Mouse (Mus musculus): ENCODE results near the gene Senp3. TPM values are rescaled to one million over a fixed set of nuclear protein-coding genes. Genes with fewer than 3 reads are reported as not detected.
"Not testable (repeated sequence)": the region's sequence is repeated elsewhere in the genome, so short reads cannot be mapped to it uniquely, and the experiment has no call there.

Senp3 gene
- polyA plus RNA-seq, 1 experiment from 2014 or later, result 136 TPM

GRCm38 (mm10) chr11:69624339-69624738, 57.5 kb downstream of the Senp3 start:
- H3K4me3 ChIP-seq; H3K9me3 ChIP-seq; DNase-seq (ENCODE audit: low spot score); H3K27ac ChIP-seq (replicated peaks); H3K36me3 ChIP-seq (replicated peaks); H3K27me3 ChIP-seq (replicated peaks; ENCODE audit: low read depth, poor library complexity, severe bottlenecking): not testable (repeated sequence)
- WGBS, result 84% methylated on average over 2 of the region's 2 CpGs
- peaks cover 18% of the 10 kb centered on the region for H3K4me1 ChIP-seq

MicroRNA genes within 50 kb of the gene (microRNA counts, 519-probe panel; counts per million panel counts)
- 188 counts per million, percentile 57 among the panel's probes with 10 or more counts for microRNA mmu-miR-1934
- microRNA mmu-miR-467f, result 3,508 counts per million, percentile 72 among the panel's probes with 10 or more counts

Small RNA genes lying within 50 kb of the gene (microRNA-seq; reads per million reads assigned to microRNA genes)
- gene Mir1934 (4.3 reads per million, percentile 10 among the genes with 10 or more reads in this experiment), gene Mir467f (not detected)

Other genes with a start within 250 kb of the Senp3 start
- 1.3 and 1.4 TPM in 2 replicates for gene Dnah2, start 133.0 kb downstream of the Senp3 start, polyA plus RNA-seq (2016; fragmentation: Nextera tagmentation; extraction: Ambion mirVana)
- gene Efnb3, start 121.9 kb downstream of the Senp3 start, polyA plus RNA-seq (2016; fragmentation: Nextera tagmentation; extraction: Ambion mirVana), result 29.5 and 29.8 TPM in 2 replicates
- 41.6 and 43.5 TPM in 2 replicates for gene Wrap53, start 101.8 kb downstream of the Senp3 start, polyA plus RNA-seq (2016; fragmentation: Nextera tagmentation; extraction: Ambion mirVana)
- gene Trp53, start 101.7 kb downstream of the Senp3 start, polyA plus RNA-seq (2016; fragmentation: Nextera tagmentation; extraction: Ambion mirVana), result 219 and 225 TPM in 2 replicates
- 3.2 TPM in 2 replicates for gene Atp1b2, start 76.1 kb downstream of the Senp3 start, polyA plus RNA-seq (2016; fragmentation: Nextera tagmentation; extraction: Ambion mirVana)
- gene Shbg, start 64.2 kb downstream of the Senp3 start, polyA plus RNA-seq (2016; fragmentation: Nextera tagmentation; extraction: Ambion mirVana), result not detected in 2 replicates
- 16.0 TPM in 2 replicates for gene Sat2, start 60.1 kb downstream of the Senp3 start, polyA plus RNA-seq (2016; fragmentation: Nextera tagmentation; extraction: Ambion mirVana)
- 45.2 and 45.5 TPM in 2 replicates for gene Fxr2, start 49.1 kb downstream of the Senp3 start, polyA plus RNA-seq (2016; fragmentation: Nextera tagmentation; extraction: Ambion mirVana)
- gene Sox15, start 26.8 kb downstream of the Senp3 start, polyA plus RNA-seq (2016; fragmentation: Nextera tagmentation; extraction: Ambion mirVana), result 0.17 TPM in 1 of 2 replicates, not detected in the other
- gene Mpdu1, start 19.4 kb downstream of the Senp3 start, polyA plus RNA-seq (2016; fragmentation: Nextera tagmentation; extraction: Ambion mirVana), result 64.9 and 67.2 TPM in 2 replicates
- 5.3 and 7.3 TPM in 2 replicates for gene Cd68, start 15.9 kb downstream of the Senp3 start, polyA plus RNA-seq (2016; fragmentation: Nextera tagmentation; extraction: Ambion mirVana)
- 780 and 781 TPM in 2 replicates for gene Eif4a1, start 9.7 kb downstream of the Senp3 start, polyA plus RNA-seq (2016; fragmentation: Nextera tagmentation; extraction: Ambion mirVana)
- 0.15 TPM in 1 of 2 replicates, not detected in the other for gene Tnfsf13, start 3.7 kb upstream of the Senp3 start, polyA plus RNA-seq (2016; fragmentation: Nextera tagmentation; extraction: Ambion mirVana)
- gene Tnfsf12, start 13.8 kb upstream of the Senp3 start, polyA plus RNA-seq (2016; fragmentation: Nextera tagmentation; extraction: Ambion mirVana), result 1.2 and 2.2 TPM in 2 replicates
- 0.88 and 1.3 TPM in 2 replicates for gene Tnfsfm13, start 14.0 kb upstream of the Senp3 start, polyA plus RNA-seq (2016; fragmentation: Nextera tagmentation; extraction: Ambion mirVana)
- gene Polr2a, start 76.6 kb upstream of the Senp3 start, polyA plus RNA-seq (2016; fragmentation: Nextera tagmentation; extraction: Ambion mirVana), result 31.3 and 34.9 TPM in 2 replicates
- gene Slc35g3, start 79.9 kb upstream of the Senp3 start, polyA plus RNA-seq (2016; fragmentation: Nextera tagmentation; extraction: Ambion mirVana), result 0.12 TPM in 1 of 2 replicates, not detected in the other
- 0.55 and 1.0 TPM in 2 replicates for gene Zbtb4, start 83.8 kb upstream of the Senp3 start, polyA plus RNA-seq (2016; fragmentation: Nextera tagmentation; extraction: Ambion mirVana)
- gene Chrnb1, start 113.9 kb upstream of the Senp3 start, polyA plus RNA-seq (2016; fragmentation: Nextera tagmentation; extraction: Ambion mirVana), result 1.4 and 2.3 TPM in 2 replicates
- gene Fgf11, start 119.8 kb upstream of the Senp3 start, polyA plus RNA-seq (2016; fragmentation: Nextera tagmentation; extraction: Ambion mirVana), result 0.91 and 0.93 TPM in 2 replicates
- gene Tmem102, start 123.5 kb upstream of the Senp3 start, polyA plus RNA-seq (2016; fragmentation: Nextera tagmentation; extraction: Ambion mirVana), result 2.1 and 2.7 TPM in 2 replicates
- not detected in 2 replicates for gene Gm39566, start 133.2 kb upstream of the Senp3 start, polyA plus RNA-seq (2016; fragmentation: Nextera tagmentation; extraction: Ambion mirVana)
- not detected in 2 replicates for gene Spem2, start 136.4 kb upstream of the Senp3 start, polyA plus RNA-seq (2016; fragmentation: Nextera tagmentation; extraction: Ambion mirVana)
- gene Spem1, start 140.1 kb upstream of the Senp3 start, polyA plus RNA-seq (2016; fragmentation: Nextera tagmentation; extraction: Ambion mirVana), result 0.14 TPM in 1 of 2 replicates, not detected in the other
- 4.7 and 5.4 TPM in 2 replicates for gene Nlgn2, start 155.7 kb upstream of the Senp3 start, polyA plus RNA-seq (2016; fragmentation: Nextera tagmentation; extraction: Ambion mirVana)
- 321 and 340 TPM in 2 replicates for gene Tmem256, start 156.4 kb upstream of the Senp3 start, polyA plus RNA-seq (2016; fragmentation: Nextera tagmentation; extraction: Ambion mirVana)
- gene Plscr3, start 164.3 kb upstream of the Senp3 start, polyA plus RNA-seq (2016; fragmentation: Nextera tagmentation; extraction: Ambion mirVana), result 106 and 111 TPM in 2 replicates
- 2.3 and 3.1 TPM in 2 replicates for gene Tnk1, start 176.6 kb upstream of the Senp3 start, polyA plus RNA-seq (2016; fragmentation: Nextera tagmentation; extraction: Ambion mirVana)
- gene Tmem95, start 195.9 kb upstream of the Senp3 start, polyA plus RNA-seq (2016; fragmentation: Nextera tagmentation; extraction: Ambion mirVana), result 0.31 TPM in 1 of 2 replicates, not detected in the other
- 6.8 and 7.0 TPM in 2 replicates for gene Kctd11, start 199.3 kb upstream of the Senp3 start, polyA plus RNA-seq (2016; fragmentation: Nextera tagmentation; extraction: Ambion mirVana)
- 1.3 and 1.5 TPM in 2 replicates for gene Acap1, start 213.5 kb upstream of the Senp3 start, polyA plus RNA-seq (2016; fragmentation: Nextera tagmentation; extraction: Ambion mirVana)
- 14.7 and 14.8 TPM in 2 replicates for gene 2810408A11Rik, start 218.9 kb upstream of the Senp3 start, polyA plus RNA-seq (2016; fragmentation: Nextera tagmentation; extraction: Ambion mirVana)
- 10.9 and 11.1 TPM in 2 replicates for gene Neurl4, start 219.0 kb upstream of the Senp3 start, polyA plus RNA-seq (2016; fragmentation: Nextera tagmentation; extraction: Ambion mirVana)
- gene Gps2, start 231.8 kb upstream of the Senp3 start, polyA plus RNA-seq (2016; fragmentation: Nextera tagmentation; extraction: Ambion mirVana), result 87.6 and 89.1 TPM in 2 replicates
- 2,818 and 3,035 TPM in 2 replicates for gene Eif5a, start 239.9 kb upstream of the Senp3 start, polyA plus RNA-seq (2016; fragmentation: Nextera tagmentation; extraction: Ambion mirVana)

All from embryonic facial prominence, embryonic 10.5 days (tissue).